Mouse (Mus musculus) liver, embryonic 18 days (tissue): ENCODE measurements around the gene Gm17521. TPM values are rescaled to one million over a fixed set of nuclear protein-coding genes. Genes with fewer than 3 reads are reported as not detected.

Experiments
- polyA plus RNA-seq: library from polyadenylated mRNA; depleted of rRNA; stranded (reverse); fragments of >200 nt; gene quantifications from 2 replicates; pipeline ENCODE4 v1.2.3, GENCODE M21; 2012; rRNA removed

Gene Gm17521
- polyA plus RNA-seq: not detected in 2 replicates

GRCm38 (mm10) chrX:123029569-123029968, at the start of gene Gm17521:
TSS of gene Gm17521 (minus strand) at chrX:123029669.

Other genes starting within 250 kb of the Gm17521 start
- gene Cldn34c1, start 73.8 kb upstream of the Gm17521 start, polyA plus RNA-seq: 1.6 and 1.7 TPM in 2 replicates
- not detected in 2 replicates for gene Srsx, start 192.8 kb upstream of the Gm17521 start, polyA plus RNA-seq
- gene Gm17577, start 217.2 kb upstream of the Gm17521 start, polyA plus RNA-seq: not detected in 2 replicates